Mouse (Mus musculus) stomach, embryonic 14.5 days (tissue): Measurements from ENCODE around the gene Adgrl4. TPM values are rescaled to one million over a fixed set of nuclear protein-coding genes. Genes with fewer than 3 reads are reported as not detected.

ENCODE experiments used
- ATAC-seq: fragments of 200-750 bp; cut with Nextera tagmentation; 2 replicates; pipeline ENCODE4 v1.8.0; 2017; ENCODE audit warnings: low read depth, moderate TSS enrichment; ENCODE audit not compliant: insufficient number of reproducible peaks, insufficient read depth, low FRiP score
- H3K27ac ChIP-seq: fragments of 300-500 bp; sonication (generic); 2 replicates; pipeline ENCODE4 v1.5.1; 2014; ENCODE audit warnings: mild to moderate bottlenecking, low read length, moderate library complexity, mixed read lengths
- H3K27me3 ChIP-seq: fragments of 300-500 bp; sonication (generic); 2 replicates; pipeline ENCODE4 v1.6.1; 2014; ENCODE audit warnings: low read length, control low read depth, mixed read lengths; ENCODE audit not compliant: control insufficient read depth, insufficient read depth
- H3K36me3 ChIP-seq: fragments of 300-500 bp; sonication (generic); 2 replicates; pipeline ENCODE4 v1.6.1; 2014; ENCODE audit warnings: mild to moderate bottlenecking, control low read depth, low read length, moderate library complexity, mixed read lengths; ENCODE audit not compliant: control insufficient read depth, insufficient read depth
- H3K4me1 ChIP-seq: fragments of 300-500 bp; sonication (generic); 2 replicates; pipeline ENCODE4 v1.6.1; 2014; ENCODE audit warnings: low read length, control low read depth, mixed read lengths; ENCODE audit not compliant: control insufficient read depth, insufficient read depth
- H3K4me2 ChIP-seq: fragments of 300-500 bp; sonication (generic); replicated peaks from 2 replicates; pipeline ENCODE4 v1.6.1; 2014; ENCODE audit warnings: low read depth, low read length, control low read depth
- H3K4me3 ChIP-seq: fragments of 300-500 bp; sonication (generic); 2 replicates; pipeline ENCODE4 v1.5.1; 2014; ENCODE audit warnings: low read depth, low read length, control low read depth
- H3K9ac ChIP-seq: fragments of 300-500 bp; sonication (generic); replicated peaks from 2 replicates; pipeline ENCODE4 v1.6.1; 2014; ENCODE audit warnings: low read depth, mild to moderate bottlenecking, control low read depth, low read length, moderate library complexity, mixed read lengths
- H3K9me3 ChIP-seq: fragments of 300-500 bp; sonication (generic); 2 replicates; pipeline ENCODE4 v1.6.1; 2016; ENCODE audit warnings: low read depth, low read length, control low read depth; ENCODE audit not compliant: control insufficient read depth
- WGBS: fragments of 180-500 bp; shearing (Covaris S2); extraction: QIAGEN DNeasy Blood & Tissue Kit; methylation state at CpG from one replicate; pipeline ENCODE4 v1.1.7; 2014; 5-methylcytosine and 5-hydroxymethylcytosine counted together
- polyA plus RNA-seq: library from polyadenylated mRNA; unstranded; fragments of >200 nt; fragmentation: Nextera tagmentation; extraction: Ambion mirVana; gene quantifications from 2 replicates; pipeline ENCODE4 v1.2.1, GENCODE M21; 2014

Gene Adgrl4
- polyA plus RNA-seq, 1 experiment from 2014 or later = 8.0 TPM

DNA sequence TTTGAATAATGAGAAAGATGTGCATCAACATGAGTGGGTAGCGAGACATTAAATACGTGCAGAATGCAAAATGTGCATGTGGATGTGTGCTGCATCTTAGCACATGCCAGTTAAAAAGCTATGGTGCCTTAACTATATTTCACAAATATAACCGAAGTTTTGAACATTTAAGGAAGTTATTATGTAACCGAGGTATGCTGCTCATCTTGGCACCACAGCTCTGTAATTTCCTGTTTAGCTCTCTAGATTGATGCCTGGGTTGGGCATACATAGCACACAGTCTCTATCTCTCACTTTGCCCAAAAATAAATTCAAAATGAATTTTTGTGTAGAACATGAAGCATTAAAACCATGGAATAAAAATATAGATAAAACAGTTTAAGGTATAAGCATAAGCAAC is 6.6 kb downstream of the Adgrl4 start:
- H3K9me3 ChIP-seq = no peaks in the 10 kb centered on the region
- WGBS = 90% methylated on average over 4 of the region's 4 CpGs
- no peak for ATAC-seq
- no peak overlapping the region for H3K4me2 ChIP-seq
- H3K27me3 ChIP-seq = no peaks in the 10 kb centered on the region
- H3K36me3 ChIP-seq = no peaks in the 10 kb centered on the region
- no peak overlapping the region for H3K4me3 ChIP-seq
- no peak overlapping the region for H3K9ac ChIP-seq
- H3K27ac ChIP-seq = no peak overlapping the region
- no peaks in the 10 kb centered on the region for H3K4me1 ChIP-seq

DNA sequence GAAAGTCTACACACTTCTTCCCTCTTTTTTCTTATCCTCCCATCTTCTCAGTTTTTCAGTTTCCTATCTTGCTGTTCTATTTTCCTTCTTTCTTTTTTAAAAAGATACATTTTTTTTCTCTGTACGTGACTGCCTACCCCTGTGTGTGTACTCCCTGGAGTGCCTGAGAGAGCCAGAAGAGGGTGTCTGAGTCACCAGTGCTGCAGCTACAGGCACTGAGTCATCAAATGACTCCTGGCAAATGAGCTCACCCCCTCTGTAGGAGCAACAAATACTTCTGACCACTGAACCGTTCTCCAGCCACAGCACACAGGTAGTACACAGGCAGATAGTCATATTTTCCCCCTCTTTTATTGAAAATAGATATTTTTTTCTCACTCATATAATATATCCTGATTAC is 8.2 kb downstream of the Adgrl4 start:
- Histone ChIP-seq H3K9me3 (no peaks in the 10 kb centered on the region), H3K4me3 (no peak overlapping the region), H3K36me3 (no peaks in the 10 kb centered on the region), H3K4me1 (no peaks in the 10 kb centered on the region), H3K27me3 (no peaks in the 10 kb centered on the region), H3K9ac (no peak overlapping the region), H3K4me2 (no peak overlapping the region), H3K27ac (no peak overlapping the region)
- WGBS = 58% methylated on average over 2 of the region's 2 CpGs
- no peak for ATAC-seq

DNA sequence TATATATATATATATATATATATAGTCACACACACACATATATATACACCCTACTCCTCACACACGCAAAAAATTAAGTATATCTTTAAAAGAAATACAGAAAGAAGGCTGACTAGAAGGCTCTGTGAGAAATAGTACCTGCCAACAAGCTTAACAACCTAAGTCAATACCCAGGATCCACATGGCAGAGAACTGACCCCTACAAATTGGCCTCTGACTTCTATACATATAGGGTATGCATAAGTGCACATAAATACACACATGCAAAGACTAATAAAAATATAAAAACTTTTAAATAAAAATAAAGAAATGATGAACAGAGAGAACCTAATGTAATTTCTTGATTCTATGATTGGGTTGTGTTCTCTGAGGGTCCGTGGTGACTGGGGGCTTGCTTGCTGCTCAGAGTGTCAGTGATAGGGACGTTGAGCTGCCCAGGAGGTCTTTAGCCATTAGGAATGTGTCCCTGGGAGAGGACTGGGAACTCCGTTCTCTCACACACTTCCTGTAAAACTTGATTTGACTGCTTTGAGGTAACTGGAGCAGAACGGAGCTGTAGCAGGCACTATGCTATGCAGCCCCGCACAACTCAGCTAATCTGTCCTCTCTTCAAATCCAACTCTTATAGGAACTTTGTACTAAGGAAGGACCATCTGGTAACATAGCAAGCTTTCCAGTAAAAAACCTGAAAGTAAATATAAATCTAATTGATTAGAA is 17.5 kb downstream of the Adgrl4 start:
- Histone ChIP-seq H3K9me3 (no peaks in the 10 kb centered on the region), H3K4me1 (no peaks in the 10 kb centered on the region), H3K27me3 (no peaks in the 10 kb centered on the region), H3K36me3 (no peaks in the 10 kb centered on the region), H3K4me2 (no peak overlapping the region), H3K4me3 (no peak overlapping the region), H3K9ac (no peak overlapping the region), H3K27ac (no peak overlapping the region)
- ATAC-seq = no peak
- 61% methylated on average over 6 of the region's 6 CpGs for WGBS

DNA sequence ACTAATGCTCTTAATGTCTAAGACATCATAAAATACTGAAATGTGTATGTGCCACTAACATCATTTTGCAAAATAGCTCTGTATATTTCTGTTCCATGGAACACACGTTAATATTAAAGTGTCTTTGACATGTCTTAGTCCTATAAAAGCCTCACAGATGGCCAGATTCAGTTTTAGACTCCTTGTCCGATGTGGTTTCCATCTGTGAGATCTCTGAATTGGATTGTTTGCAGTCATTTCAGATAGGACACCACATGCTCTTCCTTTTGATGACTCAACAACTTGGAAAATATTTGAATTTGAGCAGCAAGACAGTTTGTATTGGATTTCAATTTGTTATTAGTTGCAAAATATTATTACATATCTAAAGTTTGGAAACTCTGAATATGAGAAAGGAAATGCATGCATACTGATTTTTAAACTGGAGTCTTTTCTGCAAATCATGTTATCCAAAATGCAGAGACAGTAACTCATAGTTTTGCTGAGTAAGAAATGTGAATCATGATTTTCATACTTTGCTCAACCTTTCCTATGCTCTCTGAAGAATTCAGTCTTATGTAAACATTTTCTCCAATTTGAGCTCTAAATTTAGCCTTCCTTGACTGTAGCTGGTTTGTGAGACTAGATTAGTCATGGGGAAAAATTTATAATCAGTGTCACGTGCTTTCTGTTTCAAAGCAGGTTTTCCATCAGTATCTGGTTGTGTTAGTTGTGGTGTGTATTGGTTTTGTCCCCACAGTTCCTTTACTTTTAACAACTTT is 21.9 kb downstream of the Adgrl4 start:
- H3K27ac ChIP-seq = no peak overlapping the region
- no peak overlapping the region for H3K9ac ChIP-seq
- no peak overlapping the region for H3K4me2 ChIP-seq
- no peak overlapping the region for H3K4me3 ChIP-seq
- H3K9me3 ChIP-seq = no peaks in the 10 kb centered on the region
- no peak for ATAC-seq
- 53% methylated on average over 3 of the region's 3 CpGs for WGBS
- no peaks in the 10 kb centered on the region for H3K36me3 ChIP-seq
- no peaks in the 10 kb centered on the region for H3K27me3 ChIP-seq
- no peaks in the 10 kb centered on the region for H3K4me1 ChIP-seq

DNA sequence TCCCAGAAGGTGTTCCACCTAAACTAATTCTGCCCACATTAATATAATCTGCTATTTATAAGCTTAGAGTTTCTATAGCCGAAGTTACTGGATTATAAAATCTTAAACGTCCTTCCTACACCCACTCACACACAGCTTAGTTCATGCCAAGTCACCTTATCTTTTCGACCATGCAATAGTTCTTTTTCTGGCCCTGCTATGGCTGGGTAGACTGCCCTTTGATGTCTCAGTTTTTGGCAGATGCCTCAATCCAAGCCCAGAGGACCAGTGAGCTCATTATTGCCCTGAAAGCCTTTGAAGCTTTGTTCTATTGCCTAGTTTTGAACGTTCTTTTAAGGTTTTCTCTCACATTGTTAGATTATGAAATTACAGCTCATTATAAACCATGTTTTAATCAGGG is 27.5 kb downstream of the Adgrl4 start:
- no peak for ATAC-seq
- WGBS = 64% methylated on average over 4 of the region's 4 CpGs
- no peaks in the 10 kb centered on the region for H3K9me3 ChIP-seq
- no peaks in the 10 kb centered on the region for H3K4me1 ChIP-seq
- no peak overlapping the region for H3K9ac ChIP-seq
- H3K27ac ChIP-seq = no peak overlapping the region
- H3K4me3 ChIP-seq = no peak overlapping the region
- H3K27me3 ChIP-seq = no peaks in the 10 kb centered on the region
- H3K4me2 ChIP-seq = no peak overlapping the region
- H3K36me3 ChIP-seq = no peaks in the 10 kb centered on the region

DNA sequence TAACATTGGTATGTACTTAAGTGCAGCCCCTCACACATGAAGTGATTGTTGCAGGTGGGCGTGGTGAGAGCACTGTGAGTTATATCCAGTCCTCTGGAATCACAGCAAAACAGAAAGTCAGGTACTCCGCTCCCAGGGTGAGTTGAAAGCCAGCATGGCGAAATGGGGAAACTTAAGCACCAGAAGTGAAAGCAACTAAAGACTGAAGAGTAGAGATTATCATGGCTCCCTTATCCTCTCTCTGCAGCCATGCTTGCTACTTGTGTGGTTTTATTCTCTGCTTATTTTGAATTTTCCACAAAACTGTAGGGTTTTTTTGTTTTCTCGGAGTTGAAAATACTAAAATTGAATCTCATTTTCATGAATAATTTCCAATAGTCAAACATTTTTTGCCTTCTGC is 51.2 kb downstream of the Adgrl4 start:
- no peak overlapping the region for H3K4me2 ChIP-seq
- H3K27ac ChIP-seq = no peak overlapping the region
- no peaks in the 10 kb centered on the region for H3K4me1 ChIP-seq
- no peaks in the 10 kb centered on the region for H3K9me3 ChIP-seq
- no peak overlapping the region for H3K9ac ChIP-seq
- no peak for ATAC-seq
- H3K4me3 ChIP-seq = no peak overlapping the region
- H3K36me3 ChIP-seq = no peaks in the 10 kb centered on the region
- H3K27me3 ChIP-seq = no peaks in the 10 kb centered on the region
- WGBS = 91% methylated on average over 4 of the region's 4 CpGs

DNA sequence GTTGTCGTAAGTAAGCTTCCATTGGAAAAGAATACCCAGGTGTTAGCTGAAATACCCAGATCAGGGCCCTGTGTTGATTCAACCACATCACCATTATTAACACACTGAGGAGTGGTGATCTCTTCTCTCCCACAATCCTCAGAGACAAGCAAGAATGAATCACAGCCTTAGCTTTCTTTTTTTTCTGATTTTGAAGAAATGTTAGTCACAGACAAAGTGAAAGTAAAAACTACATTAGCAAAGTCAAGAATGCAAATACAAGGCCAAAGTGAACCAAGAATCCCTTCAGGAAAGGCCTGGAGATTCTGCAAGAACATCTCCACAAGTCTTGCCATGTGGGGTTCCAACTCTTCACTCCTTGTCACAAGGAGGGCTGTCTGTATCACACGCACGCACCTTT is 67.9 kb downstream of the Adgrl4 start:
- H3K9ac ChIP-seq = no peak overlapping the region
- no peak overlapping the region for H3K27ac ChIP-seq
- no peaks in the 10 kb centered on the region for H3K36me3 ChIP-seq
- no peak overlapping the region for H3K4me3 ChIP-seq
- 93% methylated on average over 3 of the region's 3 CpGs for WGBS
- no peak overlapping the region for H3K4me2 ChIP-seq
- ATAC-seq = no peak
- H3K9me3 ChIP-seq = no peaks in the 10 kb centered on the region
- H3K4me1 ChIP-seq = no peaks in the 10 kb centered on the region
- H3K27me3 ChIP-seq = no peaks in the 10 kb centered on the region

DNA sequence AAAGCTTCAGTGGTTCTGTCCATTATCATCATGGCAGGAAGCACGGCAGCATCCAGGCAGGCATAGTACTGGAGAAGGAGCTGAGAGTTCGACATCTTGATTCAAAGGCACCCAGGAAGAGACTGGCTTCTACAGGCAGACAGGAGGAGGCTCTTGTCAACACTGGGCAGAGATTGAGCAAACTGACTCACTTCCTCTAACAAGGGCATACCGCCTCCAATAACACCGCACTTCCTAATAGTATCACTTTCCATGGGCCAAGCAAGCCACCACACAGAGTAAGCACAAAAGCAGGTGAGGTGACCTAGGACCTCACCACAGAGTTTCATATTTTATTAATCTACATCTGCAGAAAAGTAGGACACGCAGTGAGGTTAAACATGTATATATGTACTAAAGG is 73.5 kb downstream of the Adgrl4 start:
- no peak overlapping the region for H3K9ac ChIP-seq
- no peaks in the 10 kb centered on the region for H3K4me1 ChIP-seq
- no peak overlapping the region for H3K4me3 ChIP-seq
- 94% methylated on average over 5 of the region's 5 CpGs for WGBS
- no peaks in the 10 kb centered on the region for H3K36me3 ChIP-seq
- no peak overlapping the region for H3K27ac ChIP-seq
- no peak overlapping the region for H3K4me2 ChIP-seq
- ATAC-seq = no peak
- H3K27me3 ChIP-seq = no peaks in the 10 kb centered on the region
- no peaks in the 10 kb centered on the region for H3K9me3 ChIP-seq
